Mouse (Mus musculus) testis, postnatal 10 days (tissue): ENCODE measurements around the gene Spag16.
"Not testable (repeated sequence)": the region's sequence is repeated elsewhere in the genome, so short reads cannot be mapped to it uniquely, and the experiment has no call there.

Experiments
- DNase-seq: peaks from one replicate; pipeline ENCODE4 v3.0.0; 2021; ENCODE audit warnings: low spot score

Gene Spag16

GRCm38 (mm10) chr1:69826806-69827703 is at the start of gene Spag16:
Gene Spag16 (plus strand): TSS chr1:69826970.
- peak; percentile 71 for DNase-seq

- DNase-seq, result peak; percentile 69
Observed at GRCm38 (mm10) chr1:69785129-69785528, 41.6 kb upstream of the Spag16 start.

GRCm38 (mm10) chr1:69786716-69787115 is 40.1 kb upstream of the Spag16 start:
- no peak for DNase-seq

- no peak for DNase-seq
Observed at GRCm38 (mm10) chr1:69787379-69787778, 39.4 kb upstream of the Spag16 start.

- DNase-seq, result peak; percentile 78
Observed at GRCm38 (mm10) chr1:69790337-69791250, 36.2 kb upstream of the Spag16 start.

- no peak for DNase-seq
Observed at GRCm38 (mm10) chr1:69798948-69799565, 27.7 kb upstream of the Spag16 start.

- DNase-seq, result no peak
Observed at GRCm38 (mm10) chr1:69810161-69810560, 16.6 kb upstream of the Spag16 start.

- DNase-seq, result not testable (repeated sequence)
Observed at GRCm38 (mm10) chr1:69825635-69826034, 1.1 kb upstream of the Spag16 start.

GRCm38 (mm10) chr1:69828872-69829479 is 2.2 kb downstream of the Spag16 start:
- DNase-seq, result no peak

- DNase-seq, result no peak
Observed at GRCm38 (mm10) chr1:69830586-69830985, 3.8 kb downstream of the Spag16 start.

GRCm38 (mm10) chr1:69831002-69831401 is 4.2 kb downstream of the Spag16 start:
- DNase-seq, result no peak

- not testable (repeated sequence) for DNase-seq
Observed at GRCm38 (mm10) chr1:69833476-69833875, 6.7 kb downstream of the Spag16 start.

GRCm38 (mm10) chr1:69853436-69853835 is 26.7 kb downstream of the Spag16 start:
- no peak for DNase-seq

- no peak for DNase-seq
Observed at GRCm38 (mm10) chr1:69867776-69868175, 41.0 kb downstream of the Spag16 start.

- DNase-seq, result no peak
Observed at GRCm38 (mm10) chr1:69956606-69957005, 129.8 kb downstream of the Spag16 start.

GRCm38 (mm10) chr1:69996874-69997273 is 170.1 kb downstream of the Spag16 start:
- DNase-seq, result no peak

GRCm38 (mm10) chr1:70012991-70013390 is 186.2 kb downstream of the Spag16 start:
- DNase-seq, result no peak

- DNase-seq, result no peak
Observed at GRCm38 (mm10) chr1:70037384-70037783, 210.6 kb downstream of the Spag16 start.

- DNase-seq, result no peak
Observed at GRCm38 (mm10) chr1:70067404-70067803, 240.6 kb downstream of the Spag16 start.

- DNase-seq, result no peak
Observed at GRCm38 (mm10) chr1:70073440-70073839, 246.7 kb downstream of the Spag16 start.

- DNase-seq, result no peak
Observed at GRCm38 (mm10) chr1:70078806-70079205, 252.0 kb downstream of the Spag16 start.
